Mouse (Mus musculus) forebrain, embryonic 11.5 days (tissue): ENCODE data around the gene Klrg2. TPM values are rescaled to one million over a fixed set of nuclear protein-coding genes. Genes with fewer than 3 reads are reported as not detected.

Source experiments
- ATAC-seq: fragments of 200-750 bp; cut with Nextera tagmentation; replicated peaks from 2 replicates; pipeline ENCODE4 v1.8.0; 2017; ENCODE audit warnings: moderate TSS enrichment; ENCODE audit not compliant: low FRiP score
- DNase-seq: peaks from one replicate; pipeline ENCODE4 v3.0.0-alpha.2; 2017; ENCODE audit warnings: low spot score
- H3K27ac ChIP-seq: fragments of 300-500 bp; sonication (generic); 2 replicates; pipeline ENCODE4 v1.5.1; 2014; ENCODE audit warnings: low read depth, low read length
- H3K27me3 ChIP-seq: fragments of 300-500 bp; sonication (generic); 2 replicates; pipeline ENCODE4 v1.6.1; 2014; ENCODE audit warnings: mild to moderate bottlenecking, low read length, mixed read lengths; ENCODE audit not compliant: control insufficient read depth, insufficient read depth
- H3K36me3 ChIP-seq: fragments of 300-500 bp; sonication (generic); 2 replicates; pipeline ENCODE4 v1.6.1; 2014; ENCODE audit warnings: mild to moderate bottlenecking, low read length, moderate library complexity, mixed read lengths; ENCODE audit not compliant: control insufficient read depth, insufficient read depth
- H3K4me1 ChIP-seq: fragments of 300-500 bp; sonication (generic); replicated peaks from 2 replicates; pipeline ENCODE4 v1.6.1; 2014; ENCODE audit warnings: low read length, mixed read lengths; ENCODE audit not compliant: control insufficient read depth, insufficient read depth
- H3K4me2 ChIP-seq: fragments of 300-500 bp; sonication (generic); 2 replicates; pipeline ENCODE4 v1.6.1; 2014; ENCODE audit warnings: low read depth, mild to moderate bottlenecking, low read length, moderate library complexity, mixed read lengths; ENCODE audit not compliant: severe bottlenecking
- H3K4me3 ChIP-seq: fragments of 300-500 bp; sonication (generic); 2 replicates; pipeline ENCODE4 v1.5.1; 2014; ENCODE audit warnings: low read depth, low read length
- H3K9ac ChIP-seq: fragments of 300-500 bp; sonication (generic); 2 replicates; pipeline ENCODE4 v1.6.1; 2014; ENCODE audit warnings: low read length
- H3K9me3 ChIP-seq: fragments of 300-500 bp; sonication (generic); 2 replicates; pipeline ENCODE4 v1.6.1; 2016; ENCODE audit warnings: low read length, mixed read lengths; ENCODE audit not compliant: control insufficient read depth
- WGBS: fragments of 180-500 bp; shearing (Covaris S2); extraction: QIAGEN DNeasy Blood & Tissue Kit; methylation state at CpG from one replicate; pipeline ENCODE4 v1.1.7; 2014; 5-methylcytosine and 5-hydroxymethylcytosine counted together
- polyA plus RNA-seq: library from polyadenylated mRNA; unstranded; fragments of >200 nt; fragmentation: Nextera tagmentation; extraction: Ambion mirVana; gene quantifications from 2 replicates; pipeline ENCODE4 v1.2.1, GENCODE M21; 2014

The Klrg2 gene
- polyA plus RNA-seq, 1 experiment from 2014 or later, result not detected

DNA sequence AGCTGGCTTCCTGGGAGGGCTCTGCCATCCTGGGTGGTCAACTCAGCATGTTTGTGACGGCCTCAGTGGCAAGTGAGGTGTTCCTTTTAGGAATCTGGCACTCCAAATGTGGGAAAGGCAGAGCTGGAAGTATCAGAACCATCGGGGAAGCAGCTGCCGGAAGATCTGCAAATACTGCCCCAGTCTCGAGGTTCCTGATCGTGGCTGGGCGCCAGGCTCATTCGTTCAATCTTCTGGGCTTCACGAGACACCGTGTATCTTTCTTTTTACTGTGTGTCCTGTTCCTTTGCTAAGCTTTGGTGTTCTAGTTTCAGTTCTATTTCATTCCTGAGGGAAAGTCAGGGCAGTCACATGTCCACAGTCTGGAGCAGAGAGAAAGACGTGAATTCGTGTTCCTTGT, 3.4 kb upstream of the Klrg2 start:
- WGBS, result 82% methylated on average over 11 of the region's 11 CpGs
- no peaks in the 10 kb centered on the region for H3K36me3 ChIP-seq
- H3K4me2 ChIP-seq, result no peak overlapping the region

GRCm38 (mm10) chr6:38635941-38636851, 846 bp downstream of the Klrg2 start:
- peak overlapping the region; percentile 45 for H3K4me3 ChIP-seq
- WGBS, result 2% methylated on average over 56 of the region's 72 CpGs
- DNase-seq (peak; percentile 68), ATAC-seq (peak; percentile 37; the same call in 1 of the 2 replicates)
- peak overlapping the region; percentile 44 for H3K9ac ChIP-seq
- no peaks in the 10 kb centered on the region for H3K36me3 ChIP-seq
- H3K4me2 ChIP-seq, result peak overlapping the region; percentile 96
- H3K9me3 ChIP-seq, result no peaks in the 10 kb centered on the region
- peaks cover 9% of the 10 kb centered on the region; the same call in 1 of the 2 replicates for H3K4me1 ChIP-seq
- H3K27me3 ChIP-seq, result peaks cover 45% of the 10 kb centered on the region
- H3K27ac ChIP-seq, result no peak overlapping the region

More for the DNA sequence above, 3.4 kb upstream of the Klrg2 start:
- H3K9me3 ChIP-seq, result no peaks in the 10 kb centered on the region
- peaks cover 33% of the 10 kb centered on the region for H3K27me3 ChIP-seq
- DNase-seq, result no peak
- no peak overlapping the region for H3K9ac ChIP-seq
- H3K4me3 ChIP-seq, result no peak overlapping the region
- peaks cover 9% of the 10 kb centered on the region; the same call in 1 of the 2 replicates for H3K4me1 ChIP-seq
- no peak for ATAC-seq
- no peak overlapping the region for H3K27ac ChIP-seq

- Histone ChIP-seq H3K9ac (no peak overlapping the region), H3K27me3 (peaks cover 44% of the 10 kb centered on the region), H3K4me3 (no peak overlapping the region), H3K27ac (no peak overlapping the region), H3K4me2 (no peak overlapping the region), H3K9me3 (no peaks in the 10 kb centered on the region), H3K36me3 (no peaks in the 10 kb centered on the region), H3K4me1 (peaks cover 9% of the 10 kb centered on the region; the same call in 1 of the 2 replicates)
- no peak for ATAC-seq
- WGBS, result 84% methylated on average over 8 of the region's 8 CpGs
- DNase-seq, result peak; percentile 47
These were observed 2.6 kb downstream of the Klrg2 start for GRCm38 (mm10) chr6:38634461-38634860.

DNA sequence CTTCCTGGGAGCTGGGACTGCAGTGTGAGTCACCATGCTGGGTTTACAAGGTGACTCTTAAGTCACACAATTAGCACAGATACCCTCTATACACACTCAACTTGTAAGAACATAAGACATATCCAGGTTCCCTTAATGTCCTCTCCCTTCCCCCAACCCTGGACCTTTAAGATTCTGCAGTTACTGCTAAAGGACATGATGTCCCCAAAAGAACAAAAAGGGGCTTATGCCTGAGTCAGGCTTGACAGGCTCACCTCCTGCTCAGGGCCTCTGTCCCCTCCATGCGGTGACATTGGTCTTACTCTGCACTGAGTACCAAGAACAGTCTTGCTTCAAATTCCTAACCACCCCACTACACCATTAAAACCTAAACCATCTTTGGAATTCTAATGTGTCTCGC, 4.2 kb downstream of the Klrg2 start:
- H3K27me3 ChIP-seq, result peaks cover 36% of the 10 kb centered on the region

GRCm38 (mm10) chr6:38629556-38629955, 7.5 kb downstream of the Klrg2 start:
- 100% methylated on average over 1 of the region's 1 CpGs for WGBS
- H3K4me1 ChIP-seq, result no peaks in the 10 kb centered on the region
- DNase-seq (no peak), ATAC-seq (no peak)
- H3K4me3 ChIP-seq, result no peak overlapping the region
- H3K4me2 ChIP-seq, result no peak overlapping the region
- peaks cover 5% of the 10 kb centered on the region; the same call in 1 of the 2 replicates for H3K27me3 ChIP-seq
- H3K27ac ChIP-seq, result no peak overlapping the region
- no peaks in the 10 kb centered on the region for H3K36me3 ChIP-seq
- H3K9me3 ChIP-seq, result no peaks in the 10 kb centered on the region
- no peak overlapping the region for H3K9ac ChIP-seq

More for the DNA sequence above, 4.2 kb downstream of the Klrg2 start:
- H3K27ac ChIP-seq, result no peak overlapping the region
- no peaks in the 10 kb centered on the region for H3K36me3 ChIP-seq
- H3K4me2 ChIP-seq, result no peak overlapping the region
- DNase-seq, result no peak
- no peaks in the 10 kb centered on the region for H3K9me3 ChIP-seq
- 90% methylated on average over 2 of the region's 2 CpGs for WGBS
- ATAC-seq, result no peak
- no peak overlapping the region for H3K4me3 ChIP-seq
- no peak overlapping the region for H3K9ac ChIP-seq
- H3K4me1 ChIP-seq, result peaks cover 9% of the 10 kb centered on the region; the same call in 1 of the 2 replicates

DNA sequence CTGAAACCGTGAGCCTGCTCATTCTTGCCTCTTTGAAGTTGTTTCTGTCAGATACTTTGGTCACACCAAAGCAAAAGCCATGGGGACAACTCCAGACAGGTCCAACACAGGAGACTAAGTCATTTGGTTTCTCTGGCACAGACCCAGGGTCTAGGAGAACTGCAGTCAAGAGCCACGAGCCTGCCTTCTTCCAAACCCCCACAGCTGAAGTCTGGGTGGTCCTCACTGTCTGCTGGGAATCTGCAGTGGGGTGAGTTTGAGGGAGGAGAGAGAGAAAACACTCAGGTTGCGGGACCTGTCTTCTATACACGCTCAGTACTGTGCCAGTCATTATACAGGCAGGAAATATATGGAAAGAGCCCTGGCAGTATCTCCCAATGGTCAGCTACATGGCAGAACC, 9.6 kb downstream of the Klrg2 start:
- Histone ChIP-seq H3K9me3 (no peaks in the 10 kb centered on the region), H3K9ac (no peak overlapping the region), H3K27ac (no peak overlapping the region), H3K27me3 (no peaks in the 10 kb centered on the region), H3K4me3 (no peak overlapping the region), H3K4me1 (no peaks in the 10 kb centered on the region), H3K36me3 (no peaks in the 10 kb centered on the region), H3K4me2 (no peak overlapping the region)
- DNase-seq (no peak), ATAC-seq (no peak)
- WGBS, result 87% methylated on average over 4 of the region's 4 CpGs

GRCm38 (mm10) chr6:38627081-38627480, 10.0 kb downstream of the Klrg2 start:
- no peaks in the 10 kb centered on the region for H3K27me3 ChIP-seq
- H3K9me3 ChIP-seq, result no peaks in the 10 kb centered on the region
- no peaks in the 10 kb centered on the region for H3K4me1 ChIP-seq
- no peak overlapping the region for H3K4me2 ChIP-seq
- 97% methylated on average over 4 of the region's 4 CpGs for WGBS
- DNase-seq, result no peak
- no peaks in the 10 kb centered on the region for H3K36me3 ChIP-seq
- H3K9ac ChIP-seq, result no peak overlapping the region
- H3K4me3 ChIP-seq, result no peak overlapping the region
- no peak for ATAC-seq
- H3K27ac ChIP-seq, result no peak overlapping the region

DNA sequence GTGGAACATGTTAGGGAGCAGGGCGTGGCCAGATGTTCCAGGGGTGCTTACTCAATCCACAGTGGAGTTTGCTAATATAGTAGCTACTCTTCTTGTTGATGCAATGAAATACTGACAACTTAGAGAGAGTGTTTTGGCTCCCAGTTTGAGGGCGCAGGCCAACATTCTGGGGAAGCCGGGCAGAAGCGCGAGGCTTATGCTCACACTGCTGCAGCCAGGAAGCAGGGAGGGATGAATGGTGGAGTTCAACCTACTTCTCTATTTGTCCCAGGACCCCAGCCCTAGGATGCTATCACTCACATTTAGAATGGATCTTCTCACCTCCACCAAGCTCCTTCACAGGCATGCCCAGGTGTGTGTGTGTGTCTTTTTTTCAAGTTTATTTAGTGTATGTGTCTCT, 11.0 kb downstream of the Klrg2 start:
- no peaks in the 10 kb centered on the region for H3K36me3 ChIP-seq
- DNase-seq (peak; percentile 39), ATAC-seq (no peak)
- no peak overlapping the region for H3K4me2 ChIP-seq
- 96% methylated on average over 5 of the region's 5 CpGs for WGBS
- H3K27me3 ChIP-seq, result no peaks in the 10 kb centered on the region
- no peak overlapping the region for H3K9ac ChIP-seq
- no peak overlapping the region for H3K4me3 ChIP-seq
- no peaks in the 10 kb centered on the region for H3K9me3 ChIP-seq
- H3K4me1 ChIP-seq, result no peaks in the 10 kb centered on the region
- no peak overlapping the region for H3K27ac ChIP-seq
